Mouse (Mus musculus) limb, embryonic 11.5 days (tissue): ENCODE measurements at regions not wholly inside any gene's neighbourhood (a gene's known extent, or its start where the extent isn't known, plus 50 kb on each side); places are given as distances from the start of the nearest gene placed in this dataset.

Experiments
- ATAC-seq: fragments of 200-750 bp; cut with Nextera tagmentation; 2 replicates; pipeline ENCODE4 v1.8.0; 2017; ENCODE audit warnings: low read depth; ENCODE audit not compliant: insufficient number of reproducible peaks, low FRiP score, low TSS enrichment
- DNase-seq: peaks from one replicate; pipeline ENCODE4 v3.0.0-alpha.2; 2015; ENCODE audit warnings: low spot score
- H3K27ac ChIP-seq: fragments of 300-500 bp; sonication (generic); replicated peaks from 2 replicates; pipeline ENCODE4 v1.5.1; 2014; ENCODE audit warnings: low read depth, mild to moderate bottlenecking, low read length
- H3K27me3 ChIP-seq: fragments of 300-500 bp; sonication (generic); 2 replicates; pipeline ENCODE4 v1.6.1; 2014; ENCODE audit warnings: mild to moderate bottlenecking, low read length, mixed read lengths; ENCODE audit not compliant: control insufficient read depth, insufficient read depth
- H3K36me3 ChIP-seq: fragments of 300-500 bp; sonication (generic); 2 replicates; pipeline ENCODE4 v1.6.1; 2014; ENCODE audit warnings: mild to moderate bottlenecking, low read length, moderate library complexity, mixed read lengths; ENCODE audit not compliant: control insufficient read depth, insufficient read depth
- H3K4me1 ChIP-seq: fragments of 300-500 bp; sonication (generic); 2 replicates; pipeline ENCODE4 v1.6.1; 2014; ENCODE audit warnings: low read length, mixed read lengths; ENCODE audit not compliant: control insufficient read depth, insufficient read depth
- H3K4me2 ChIP-seq: fragments of 300-500 bp; sonication (generic); 2 replicates; pipeline ENCODE4 v1.6.1; 2014; ENCODE audit warnings: low read depth, mild to moderate bottlenecking, moderate library complexity; ENCODE audit not compliant: severe bottlenecking
- H3K4me3 ChIP-seq: fragments of 300-500 bp; sonication (generic); 2 replicates; pipeline ENCODE4 v1.5.1; 2014; ENCODE audit warnings: low read depth, low read length
- H3K9ac ChIP-seq: fragments of 300-500 bp; sonication (generic); 2 replicates; pipeline ENCODE4 v1.6.1; 2014; ENCODE audit warnings: mild to moderate bottlenecking, low read length
- H3K9me3 ChIP-seq: fragments of 300-500 bp; sonication (generic); 2 replicates; pipeline ENCODE4 v1.6.1; 2016; ENCODE audit warnings: low read length; ENCODE audit not compliant: control insufficient read depth
- WGBS: fragments of 180-500 bp; shearing (Covaris S2); extraction: QIAGEN DNeasy Blood & Tissue Kit; methylation state at CpG from one replicate; pipeline ENCODE4 v1.1.7; 2014; 5-methylcytosine and 5-hydroxymethylcytosine counted together

GRCm38 (mm10) chr17:44363111-44363510, 174.7 kb downstream of the Clic5 start:
- Histone ChIP-seq H3K4me3 (no peak overlapping the region), H3K27me3 (no peaks in the 10 kb centered on the region), H3K9ac (no peak overlapping the region), H3K4me2 (no peak overlapping the region), H3K9me3 (no peaks in the 10 kb centered on the region), H3K27ac (no peak overlapping the region), H3K4me1 (no peaks in the 10 kb centered on the region), H3K36me3 (no peaks in the 10 kb centered on the region)
- WGBS: 90% methylated on average over 4 of the region's 4 CpGs
- no peak for ATAC-seq
- DNase-seq: no peak

GRCm38 (mm10) chr17:44364494-44364893, 176.1 kb downstream of the Clic5 start:
- no peak for ATAC-seq
- no peak for DNase-seq
- Histone ChIP-seq H3K27me3 (no peaks in the 10 kb centered on the region), H3K27ac (no peak overlapping the region), H3K4me1 (no peaks in the 10 kb centered on the region), H3K4me2 (no peak overlapping the region), H3K36me3 (no peaks in the 10 kb centered on the region), H3K4me3 (no peak overlapping the region), H3K9me3 (no peaks in the 10 kb centered on the region), H3K9ac (no peak overlapping the region)
- 93% methylated on average over 6 of the region's 6 CpGs for WGBS

GRCm38 (mm10) chr17:44366438-44366837, 178.1 kb downstream of the Clic5 start:
- H3K4me2 ChIP-seq: no peak overlapping the region
- DNase-seq (no peak), ATAC-seq (no peak)
- no peak overlapping the region for H3K27ac ChIP-seq
- no peaks in the 10 kb centered on the region for H3K27me3 ChIP-seq
- H3K9me3 ChIP-seq: no peaks in the 10 kb centered on the region
- no peaks in the 10 kb centered on the region for H3K36me3 ChIP-seq
- no peak overlapping the region for H3K9ac ChIP-seq
- no peak overlapping the region for H3K4me3 ChIP-seq
- WGBS: 30% methylated on average over 8 of the region's 8 CpGs
- H3K4me1 ChIP-seq: no peaks in the 10 kb centered on the region

- WGBS: 30% methylated on average over 5 of the region's 5 CpGs
- Histone ChIP-seq H3K4me1 (no peaks in the 10 kb centered on the region), H3K4me2 (no peak overlapping the region), H3K36me3 (no peaks in the 10 kb centered on the region), H3K4me3 (no peak overlapping the region), H3K27ac (no peak overlapping the region), H3K9ac (no peak overlapping the region), H3K27me3 (no peaks in the 10 kb centered on the region), H3K9me3 (no peaks in the 10 kb centered on the region)
- DNase-seq (peak; percentile 27), ATAC-seq (no peak)
Observed at GRCm38 (mm10) chr17:44367561-44367960, 179.2 kb downstream of the Clic5 start.

GRCm38 (mm10) chr17:44370966-44371465, 182.6 kb downstream of the Clic5 start:
- no peak for DNase-seq
- no peaks in the 10 kb centered on the region for H3K4me1 ChIP-seq
- no peak overlapping the region for H3K4me3 ChIP-seq
- H3K9ac ChIP-seq: no peak overlapping the region
- H3K4me2 ChIP-seq: no peak overlapping the region
- H3K27ac ChIP-seq: no peak overlapping the region
- no peaks in the 10 kb centered on the region for H3K36me3 ChIP-seq
- H3K9me3 ChIP-seq: no peaks in the 10 kb centered on the region
- 85% methylated on average over 3 of the region's 3 CpGs for WGBS
- no peak for ATAC-seq
- no peaks in the 10 kb centered on the region for H3K27me3 ChIP-seq

- no peaks in the 10 kb centered on the region for H3K9me3 ChIP-seq
- no peak overlapping the region for H3K4me2 ChIP-seq
- DNase-seq (no peak), ATAC-seq (no peak)
- no peak overlapping the region for H3K4me3 ChIP-seq
- H3K9ac ChIP-seq: no peak overlapping the region
- H3K27ac ChIP-seq: no peak overlapping the region
- WGBS: 67% methylated on average over 3 of the region's 3 CpGs
- no peaks in the 10 kb centered on the region for H3K4me1 ChIP-seq
- H3K36me3 ChIP-seq: no peaks in the 10 kb centered on the region
- no peaks in the 10 kb centered on the region for H3K27me3 ChIP-seq
Observed at GRCm38 (mm10) chr17:44371620-44372019, 183.2 kb downstream of the Clic5 start.

- Histone ChIP-seq H3K4me2 (no peak overlapping the region), H3K4me3 (no peak overlapping the region), H3K27me3 (no peaks in the 10 kb centered on the region), H3K9ac (no peak overlapping the region), H3K9me3 (no peaks in the 10 kb centered on the region), H3K36me3 (no peaks in the 10 kb centered on the region), H3K27ac (no peak overlapping the region), H3K4me1 (no peaks in the 10 kb centered on the region)
- no peak for ATAC-seq
- DNase-seq: no peak
- WGBS: 85% methylated on average over 8 of the region's 8 CpGs
Observed at GRCm38 (mm10) chr17:44373744-44374456, 185.5 kb downstream of the Clic5 start.

GRCm38 (mm10) chr17:44378391-44378790, 190.0 kb downstream of the Clic5 start:
- Histone ChIP-seq H3K27me3 (no peaks in the 10 kb centered on the region), H3K4me2 (no peak overlapping the region), H3K9ac (no peak overlapping the region), H3K4me3 (no peak overlapping the region), H3K4me1 (no peaks in the 10 kb centered on the region), H3K9me3 (no peaks in the 10 kb centered on the region), H3K27ac (no peak overlapping the region), H3K36me3 (no peaks in the 10 kb centered on the region)
- WGBS: 64% methylated on average over 7 of the region's 7 CpGs
- no peak for ATAC-seq
- DNase-seq: no peak

- H3K36me3 ChIP-seq: no peaks in the 10 kb centered on the region
- ATAC-seq (no peak), DNase-seq (no peak)
- H3K9me3 ChIP-seq: no peaks in the 10 kb centered on the region
- no peaks in the 10 kb centered on the region for H3K4me1 ChIP-seq
- H3K9ac ChIP-seq: no peak overlapping the region
- H3K4me3 ChIP-seq: no peak overlapping the region
- no peaks in the 10 kb centered on the region for H3K27me3 ChIP-seq
- no peak overlapping the region for H3K27ac ChIP-seq
- no peak overlapping the region for H3K4me2 ChIP-seq
- 90% methylated on average over 2 of the region's 2 CpGs for WGBS
Observed at GRCm38 (mm10) chr17:44388916-44389315, 200.5 kb downstream of the Clic5 start.
